Mouse (Mus musculus): Measurements from ENCODE around the gene Bpifa1. TPM values are rescaled to one million over a fixed set of nuclear protein-coding genes. Genes with fewer than 3 reads are reported as not detected.

Gene Bpifa1
- total RNA-seq, 2 experiments from 2014 or later = not detected

Other genes starting within 250 kb of the Bpifa1 start
- not detected for gene Bpifb6, start 242.5 kb upstream of the Bpifa1 start, total RNA-seq (2021)
- not detected for gene Bpifb3, start 224.7 kb upstream of the Bpifa1 start, total RNA-seq (2021)
- not detected for gene Bpifb4, start 204.7 kb upstream of the Bpifa1 start, total RNA-seq (2021)
- not detected for gene Bpifa6, start 167.9 kb upstream of the Bpifa1 start, total RNA-seq (2021)
- not detected for gene Bpifa2, start 134.6 kb upstream of the Bpifa1 start, total RNA-seq (2021)
- gene Bpifa3, start 12.5 kb upstream of the Bpifa1 start, total RNA-seq (2021) = not detected
- gene Bpifa5, start 19.7 kb downstream of the Bpifa1 start, total RNA-seq (2021) = not detected
- gene Bpifb1, start 47.9 kb downstream of the Bpifa1 start, total RNA-seq (2021) = not detected
- not detected for gene Bpifb5, start 80.9 kb downstream of the Bpifa1 start, total RNA-seq (2021)
- not detected for gene Bpifb9a, start 115.0 kb downstream of the Bpifa1 start, total RNA-seq (2021)
- not detected for gene Bpifb9b, start 164.3 kb downstream of the Bpifa1 start, total RNA-seq (2021)
- 1 to 10 TPM; 8.2 to 9.7 TPM for gene Cdk5rap1, start 230.1 kb downstream of the Bpifa1 start, total RNA-seq (2021)

All from gastrocnemius, postnatal 10 days (tissue).